Mouse (Mus musculus): ENCODE data around the gene Apoc2. TPM values are rescaled to one million over a fixed set of nuclear protein-coding genes. Genes with fewer than 3 reads are reported as not detected.

Gene Apoc2
- polyA plus RNA-seq, 1 experiment from 2014 or later: 463 TPM

- H3K27me3 ChIP-seq (replicated peaks; ENCODE audit: control insufficient read depth, insufficient read depth, low read length): no peaks in the 10 kb centered on the region
- H3K27ac ChIP-seq (ENCODE audit: low read length): no peak overlapping the region
- ATAC-seq: no peak
Measured at GRCm38 (mm10) chr7:19651063-19651786, 26.5 kb downstream of the Apoc2 start.

DNA sequence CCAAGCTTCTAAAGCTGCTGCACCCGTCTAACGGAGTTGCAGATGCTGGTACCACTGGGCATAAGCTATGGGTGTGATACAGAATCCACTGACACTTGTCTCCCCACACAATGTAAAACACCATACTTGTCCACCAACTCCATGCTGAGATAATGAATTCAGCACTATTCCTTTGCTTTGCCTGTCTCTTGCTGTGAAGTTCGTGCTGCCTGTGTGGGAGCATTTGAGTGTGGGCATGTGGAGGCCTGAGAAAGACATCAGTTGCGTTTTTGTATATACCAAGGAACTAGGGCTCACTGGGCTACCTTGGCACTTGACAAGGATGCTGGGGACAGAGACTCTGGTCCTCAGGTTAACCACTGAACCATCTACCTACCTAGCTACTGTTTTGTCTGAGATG is 36.5 kb downstream of the Apoc2 start:
- Histone ChIP-seq H3K36me3 (ENCODE audit: control insufficient read depth, insufficient read depth, low read length) (peaks cover 31% of the 10 kb centered on the region; the same call in 1 of the 2 replicates), H3K27ac (ENCODE audit: low read length) (no peak overlapping the region), H3K4me2 (ENCODE audit: low read depth, low read length) (no peak overlapping the region), H3K9ac (ENCODE audit: low read depth, low read length) (no peak overlapping the region), H3K4me1 (ENCODE audit: control insufficient read depth, insufficient read depth, low read length) (no peaks in the 10 kb centered on the region), H3K27me3 (replicated peaks; ENCODE audit: control insufficient read depth, insufficient read depth, low read length) (no peaks in the 10 kb centered on the region), H3K9me3 (ENCODE audit: control insufficient read depth, low read length) (no peaks in the 10 kb centered on the region), H3K4me3 (ENCODE audit: low read length) (no peak overlapping the region)
- no peak for ATAC-seq
- 95% methylated on average over 4 of the region's 4 CpGs for WGBS

More at GRCm38 (mm10) chr7:19651063-19651786, 26.5 kb downstream of the Apoc2 start:
- Histone ChIP-seq H3K36me3 (ENCODE audit: control insufficient read depth, insufficient read depth, low read length) (peaks cover 9% of the 10 kb centered on the region; the same call in 1 of the 2 replicates), H3K4me3 (ENCODE audit: low read length) (no peak overlapping the region), H3K4me2 (ENCODE audit: low read depth, low read length) (no peak overlapping the region), H3K9ac (ENCODE audit: low read depth, low read length) (no peak overlapping the region), H3K4me1 (ENCODE audit: control insufficient read depth, insufficient read depth, low read length) (no peaks in the 10 kb centered on the region), H3K9me3 (ENCODE audit: control insufficient read depth, low read length) (no peaks in the 10 kb centered on the region)
- 80% methylated on average over 6 of the region's 6 CpGs for WGBS

- Histone ChIP-seq H3K9me3 (ENCODE audit: control insufficient read depth, low read length) (no peaks in the 10 kb centered on the region), H3K4me3 (ENCODE audit: low read length) (no peak overlapping the region), H3K27me3 (replicated peaks; ENCODE audit: control insufficient read depth, insufficient read depth, low read length) (no peaks in the 10 kb centered on the region), H3K4me2 (ENCODE audit: low read depth, low read length) (no peak overlapping the region), H3K36me3 (ENCODE audit: control insufficient read depth, insufficient read depth, low read length) (peaks cover 33% of the 10 kb centered on the region), H3K9ac (ENCODE audit: low read depth, low read length) (no peak overlapping the region), H3K4me1 (ENCODE audit: control insufficient read depth, insufficient read depth, low read length) (no peaks in the 10 kb centered on the region), H3K27ac (ENCODE audit: low read length) (no peak overlapping the region)
- WGBS: 84% methylated on average over 11 of the region's 11 CpGs
- no peak for ATAC-seq
Measured at GRCm38 (mm10) chr7:19635074-19635827, 42.5 kb downstream of the Apoc2 start.

DNA sequence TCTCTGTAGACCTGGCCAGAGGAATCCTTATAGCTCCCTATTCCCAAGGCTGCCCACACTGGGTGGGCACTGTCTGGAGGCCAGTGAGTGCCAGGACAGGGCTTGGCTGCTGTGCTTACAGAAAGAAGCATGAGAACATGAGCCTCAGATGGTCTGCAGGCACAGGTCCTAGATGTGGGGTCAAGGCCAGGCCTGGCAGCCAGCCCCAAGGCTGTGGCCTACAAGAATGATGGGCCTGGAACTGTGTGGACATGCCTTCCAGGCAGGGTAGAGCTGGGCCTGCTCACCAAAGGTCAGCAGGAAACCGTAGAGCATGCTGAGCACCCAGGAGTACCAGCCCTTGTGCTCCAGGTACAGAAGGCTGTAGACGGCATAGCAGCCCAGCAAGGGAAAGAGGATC is 43.1 kb downstream of the Apoc2 start:
- Histone ChIP-seq H3K4me1 (ENCODE audit: control insufficient read depth, insufficient read depth, low read length) (peaks cover 3% of the 10 kb centered on the region; the same call in 1 of the 2 replicates), H3K36me3 (ENCODE audit: control insufficient read depth, insufficient read depth, low read length) (peaks cover 33% of the 10 kb centered on the region), H3K27ac (ENCODE audit: low read length) (no peak overlapping the region), H3K4me2 (ENCODE audit: low read depth, low read length) (no peak overlapping the region), H3K9me3 (ENCODE audit: control insufficient read depth, low read length) (no peaks in the 10 kb centered on the region), H3K27me3 (replicated peaks; ENCODE audit: control insufficient read depth, insufficient read depth, low read length) (no peaks in the 10 kb centered on the region), H3K4me3 (ENCODE audit: low read length) (no peak overlapping the region), H3K9ac (ENCODE audit: low read depth, low read length) (no peak overlapping the region)
- 100% methylated on average over 2 of the region's 2 CpGs for WGBS
- ATAC-seq: no peak

DNA sequence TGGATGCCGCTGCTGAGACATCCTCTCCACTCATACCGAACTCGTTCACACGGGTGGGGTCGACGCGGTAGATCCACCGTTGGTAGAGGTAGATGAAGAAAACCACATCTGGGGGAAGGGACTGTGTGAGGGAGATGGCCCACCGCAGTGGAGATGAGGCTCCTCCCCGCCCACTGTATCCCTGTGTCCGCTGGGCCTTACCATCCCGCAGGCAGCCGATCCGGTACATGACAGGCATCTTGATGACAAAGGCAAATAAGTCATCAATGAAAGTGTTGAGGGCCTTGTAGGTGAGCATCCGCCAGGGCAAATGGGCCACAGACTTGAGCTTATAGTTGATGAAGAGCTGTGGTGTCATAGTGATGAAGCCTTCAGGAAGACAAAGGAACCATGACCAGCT is 43.9 kb downstream of the Apoc2 start:
- no peak overlapping the region for H3K27ac ChIP-seq (ENCODE audit: low read length)
- H3K27me3 ChIP-seq (replicated peaks; ENCODE audit: control insufficient read depth, insufficient read depth, low read length): no peaks in the 10 kb centered on the region
- H3K36me3 ChIP-seq (ENCODE audit: control insufficient read depth, insufficient read depth, low read length): peaks cover 33% of the 10 kb centered on the region
- no peak overlapping the region for H3K4me3 ChIP-seq (ENCODE audit: low read length)
- no peak overlapping the region for H3K9ac ChIP-seq (ENCODE audit: low read depth, low read length)
- ATAC-seq: no peak
- H3K4me2 ChIP-seq (ENCODE audit: low read depth, low read length): no peak overlapping the region
- H3K9me3 ChIP-seq (ENCODE audit: control insufficient read depth, low read length): no peaks in the 10 kb centered on the region
- 91% methylated on average over 15 of the region's 15 CpGs for WGBS
- peaks cover 5% of the 10 kb centered on the region; the same call in 1 of the 2 replicates for H3K4me1 ChIP-seq (ENCODE audit: control insufficient read depth, insufficient read depth, low read length)

DNA sequence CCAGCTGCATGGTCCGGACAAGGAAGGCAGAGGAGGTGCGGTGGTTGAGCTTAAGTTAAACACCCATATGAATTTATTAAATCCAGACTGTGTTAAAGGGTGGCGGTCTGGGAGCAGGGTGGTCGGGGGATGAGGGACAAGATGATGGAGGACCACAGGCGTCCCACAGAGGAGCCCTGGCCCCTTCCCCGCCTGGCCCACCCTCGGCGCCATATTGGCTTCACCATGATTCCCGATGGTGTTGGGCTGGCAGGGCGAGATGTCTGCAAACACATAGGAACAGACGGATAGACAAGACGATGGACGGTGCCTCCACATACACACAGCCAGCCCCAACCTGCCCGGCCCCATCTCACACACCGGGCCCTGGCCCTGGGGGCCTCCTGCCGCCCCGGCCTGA is 44.5 kb downstream of the Apoc2 start:
- WGBS: 90% methylated on average over 17 of the region's 17 CpGs
- Histone ChIP-seq H3K9ac (ENCODE audit: low read depth, low read length) (no peak overlapping the region), H3K27ac (ENCODE audit: low read length) (no peak overlapping the region), H3K4me2 (ENCODE audit: low read depth, low read length) (no peak overlapping the region), H3K4me1 (ENCODE audit: control insufficient read depth, insufficient read depth, low read length) (peaks cover 5% of the 10 kb centered on the region; the same call in 1 of the 2 replicates), H3K36me3 (ENCODE audit: control insufficient read depth, insufficient read depth, low read length) (peaks cover 29% of the 10 kb centered on the region), H3K4me3 (ENCODE audit: low read length) (no peak overlapping the region), H3K27me3 (replicated peaks; ENCODE audit: control insufficient read depth, insufficient read depth, low read length) (no peaks in the 10 kb centered on the region), H3K9me3 (ENCODE audit: control insufficient read depth, low read length) (no peaks in the 10 kb centered on the region)
- ATAC-seq: no peak

DNA sequence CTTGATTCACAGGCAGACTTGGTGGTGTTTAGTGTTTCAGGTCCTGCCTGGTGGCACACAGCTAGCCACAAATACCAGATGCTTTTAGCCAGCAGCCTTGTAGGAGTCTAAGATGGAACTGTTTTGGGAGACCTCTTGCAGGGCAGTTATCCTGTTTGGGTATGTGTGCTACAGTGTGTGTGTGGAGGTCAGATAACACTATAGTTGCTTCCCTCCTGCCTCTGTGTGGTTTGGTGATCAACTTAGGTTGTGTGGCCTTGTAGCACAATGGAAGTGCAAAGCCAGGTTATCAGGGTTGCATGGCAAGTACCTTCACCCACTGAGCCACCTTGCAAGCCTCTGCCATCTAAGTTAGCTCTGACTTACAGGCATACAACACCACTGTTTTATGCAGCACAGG is 45.0 kb downstream of the Apoc2 start:
- Histone ChIP-seq H3K27me3 (replicated peaks; ENCODE audit: control insufficient read depth, insufficient read depth, low read length) (no peaks in the 10 kb centered on the region), H3K27ac (ENCODE audit: low read length) (no peak overlapping the region), H3K9ac (ENCODE audit: low read depth, low read length) (no peak overlapping the region), H3K4me3 (ENCODE audit: low read length) (no peak overlapping the region), H3K36me3 (ENCODE audit: control insufficient read depth, insufficient read depth, low read length) (peaks cover 26% of the 10 kb centered on the region), H3K4me2 (ENCODE audit: low read depth, low read length) (no peak overlapping the region), H3K9me3 (ENCODE audit: control insufficient read depth, low read length) (no peaks in the 10 kb centered on the region), H3K4me1 (ENCODE audit: control insufficient read depth, insufficient read depth, low read length) (peaks cover 7% of the 10 kb centered on the region)
- ATAC-seq: no peak

GRCm38 (mm10) chr7:19632275-19632674 is 45.5 kb downstream of the Apoc2 start:
- Histone ChIP-seq H3K9me3 (ENCODE audit: control insufficient read depth, low read length) (no peaks in the 10 kb centered on the region), H3K9ac (ENCODE audit: low read depth, low read length) (no peak overlapping the region), H3K4me1 (ENCODE audit: control insufficient read depth, insufficient read depth, low read length) (peaks cover 8% of the 10 kb centered on the region), H3K4me3 (ENCODE audit: low read length) (no peak overlapping the region), H3K27ac (ENCODE audit: low read length) (no peak overlapping the region), H3K27me3 (replicated peaks; ENCODE audit: control insufficient read depth, insufficient read depth, low read length) (no peaks in the 10 kb centered on the region), H3K4me2 (ENCODE audit: low read depth, low read length) (no peak overlapping the region), H3K36me3 (ENCODE audit: control insufficient read depth, insufficient read depth, low read length) (peaks cover 22% of the 10 kb centered on the region)
- no peak for ATAC-seq

- no peaks in the 10 kb centered on the region for H3K27me3 ChIP-seq (replicated peaks; ENCODE audit: control insufficient read depth, insufficient read depth, low read length)
- H3K4me2 ChIP-seq (ENCODE audit: low read depth, low read length): peak within 1 kb of the TSS; percentile 91
- under 1% methylated on average over 38 of the region's 41 CpGs for WGBS
- no peaks in the 10 kb centered on the region for H3K9me3 ChIP-seq (ENCODE audit: control insufficient read depth, low read length)
- peaks cover 11% of the 10 kb centered on the region for H3K36me3 ChIP-seq (ENCODE audit: control insufficient read depth, insufficient read depth, low read length)
- H3K4me1 ChIP-seq (ENCODE audit: control insufficient read depth, insufficient read depth, low read length): peaks cover 8% of the 10 kb centered on the region
- peak within 1 kb of the TSS; percentile 72 for H3K9ac ChIP-seq (ENCODE audit: low read depth, low read length)
- ATAC-seq: peak; percentile 57
- peak within 1 kb of the TSS; percentile 93 for H3K27ac ChIP-seq (ENCODE audit: low read length)
- H3K4me3 ChIP-seq (ENCODE audit: low read length): peak within 1 kb of the TSS; percentile 79
Measured at GRCm38 (mm10) chr7:19629361-19629734, 48.4 kb downstream of the Apoc2 start, which contains the start of gene Relb. Gene Relb, minus strand, starts transcription at chr7:19629438.
